Mouse (Mus musculus) forebrain, embryonic 16.5 days (tissue): Measurements from ENCODE around the gene Hmgcl. TPM values are rescaled to one million over a fixed set of nuclear protein-coding genes. Genes with fewer than 3 reads are reported as not detected.
"Not testable (repeated sequence)": the region's sequence is repeated elsewhere in the genome, so short reads cannot be mapped to it uniquely, and the experiment has no call there.

Experiments
- ATAC-seq: fragments of 200-750 bp; cut with Nextera tagmentation; 2 replicates; pipeline ENCODE4 v1.8.0; 2017; ENCODE audit warnings: mild to moderate bottlenecking, moderate library complexity
- H3K27ac ChIP-seq: fragments of 300-500 bp; sonication (generic); 2 replicates; pipeline ENCODE4 v1.5.1; 2014; ENCODE audit warnings: low read length, control low read depth
- H3K27me3 ChIP-seq: fragments of 300-500 bp; sonication (generic); replicated peaks from 2 replicates; pipeline ENCODE4 v1.6.1; 2014; ENCODE audit warnings: low read length; ENCODE audit not compliant: control insufficient read depth, insufficient read depth
- H3K36me3 ChIP-seq: fragments of 300-500 bp; sonication (generic); 2 replicates; pipeline ENCODE4 v1.6.1; 2014; ENCODE audit not compliant: control insufficient read depth, insufficient read depth
- H3K4me1 ChIP-seq: fragments of 300-500 bp; sonication (generic); replicated peaks from 2 replicates; pipeline ENCODE4 v1.6.1; 2014; ENCODE audit warnings: low read length; ENCODE audit not compliant: control insufficient read depth, insufficient read depth
- H3K4me2 ChIP-seq: fragments of 300-500 bp; sonication (generic); 2 replicates; pipeline ENCODE4 v1.6.1; 2014; ENCODE audit warnings: mild to moderate bottlenecking, low read length, control low read depth
- H3K4me3 ChIP-seq: fragments of 300-500 bp; sonication (generic); replicated peaks from 2 replicates; pipeline ENCODE4 v1.5.1; 2014; ENCODE audit warnings: mild to moderate bottlenecking, low read length, control low read depth
- H3K9ac ChIP-seq: fragments of 300-500 bp; sonication (generic); replicated peaks from 2 replicates; pipeline ENCODE4 v1.6.1; 2014; ENCODE audit warnings: low read depth, low read length, control low read depth
- H3K9me3 ChIP-seq: fragments of 300-500 bp; sonication (generic); 2 replicates; pipeline ENCODE4 v1.6.1; 2016; ENCODE audit warnings: low read length; ENCODE audit not compliant: control insufficient read depth
- WGBS: fragments of 180-500 bp; shearing (Covaris S2); extraction: QIAGEN DNeasy Blood & Tissue Kit; methylation state at CpG from one replicate; pipeline ENCODE4 v1.1.7; 2014; 5-methylcytosine and 5-hydroxymethylcytosine counted together
- polyA plus RNA-seq: library from polyadenylated mRNA; unstranded; fragments of >200 nt; fragmentation: Nextera tagmentation; extraction: Ambion mirVana; gene quantifications from 2 replicates; pipeline ENCODE4 v1.2.1, GENCODE M21; 2015

The Hmgcl gene
- polyA plus RNA-seq, 1 experiment from 2014 or later, result 67.9 TPM

- no peaks in the 10 kb centered on the region for H3K27me3 ChIP-seq
- no peaks in the 10 kb centered on the region for H3K9me3 ChIP-seq
- no peak overlapping the region for H3K4me3 ChIP-seq
- no peak for ATAC-seq
- no peak overlapping the region for H3K4me2 ChIP-seq
- H3K4me1 ChIP-seq, result peaks cover 17% of the 10 kb centered on the region
- H3K27ac ChIP-seq, result no peak overlapping the region
- H3K36me3 ChIP-seq, result peaks cover 33% of the 10 kb centered on the region
- 87% methylated on average over 11 of the region's 11 CpGs for WGBS
- no peak overlapping the region for H3K9ac ChIP-seq
These were observed 24.3 kb downstream of the Hmgcl start for GRCm38 (mm10) chr4:135970585-135970984.

- under 1% methylated on average over 35 of the region's 35 CpGs for WGBS
- peak overlapping the region; percentile 92 for H3K4me2 ChIP-seq
- H3K9me3 ChIP-seq, result no peaks in the 10 kb centered on the region
- H3K9ac ChIP-seq, result peak overlapping the region; percentile 94
- H3K27me3 ChIP-seq, result no peaks in the 10 kb centered on the region
- peaks cover 17% of the 10 kb centered on the region for H3K4me1 ChIP-seq
- peak overlapping the region; percentile 49 for H3K27ac ChIP-seq
- peak overlapping the region; percentile 96 for H3K4me3 ChIP-seq
- H3K36me3 ChIP-seq, result peaks cover 38% of the 10 kb centered on the region
- ATAC-seq, result peak; percentile 45
These were observed 25.7 kb downstream of the Hmgcl start for GRCm38 (mm10) chr4:135971805-135972555.

- Histone ChIP-seq H3K27ac (peak within 1 kb of the TSS; percentile 49), H3K9ac (peak within 1 kb of the TSS; percentile 94), H3K4me1 (peaks cover 17% of the 10 kb centered on the region), H3K4me3 (peak within 1 kb of the TSS; percentile 96), H3K4me2 (peak within 1 kb of the TSS; percentile 92), H3K9me3 (no peaks in the 10 kb centered on the region), H3K27me3 (no peaks in the 10 kb centered on the region), H3K36me3 (peaks cover 33% of the 10 kb centered on the region)
- peak; percentile 93 for ATAC-seq
- 1% methylated on average over 19 of the region's 19 CpGs for WGBS
These were observed 26.3 kb downstream of the Hmgcl start, which contains the start of gene Lypla2 for GRCm38 (mm10) chr4:135972556-135972906. TSS of gene Lypla2 (minus strand) at chr4:135972626.

GRCm38 (mm10) chr4:135972911-135973811, 26.9 kb downstream of the Hmgcl start:
- H3K36me3 ChIP-seq, result peaks cover 27% of the 10 kb centered on the region
- no peak for ATAC-seq
- H3K4me2 ChIP-seq, result peak overlapping the region; percentile 92
- H3K27me3 ChIP-seq, result no peaks in the 10 kb centered on the region
- no peak overlapping the region for H3K27ac ChIP-seq
- H3K4me1 ChIP-seq, result peaks cover 17% of the 10 kb centered on the region
- no peaks in the 10 kb centered on the region for H3K9me3 ChIP-seq
- peak overlapping the region; percentile 94 for H3K9ac ChIP-seq
- H3K4me3 ChIP-seq, result peak overlapping the region; percentile 96
- 75% methylated on average over 13 of the region's 13 CpGs for WGBS

- no peaks in the 10 kb centered on the region for H3K9me3 ChIP-seq
- peaks cover 12% of the 10 kb centered on the region for H3K4me1 ChIP-seq
- no peaks in the 10 kb centered on the region for H3K27me3 ChIP-seq
- H3K36me3 ChIP-seq, result peaks cover 13% of the 10 kb centered on the region
- no peak overlapping the region for H3K4me2 ChIP-seq
- H3K27ac ChIP-seq, result no peak overlapping the region
- ATAC-seq, result no peak
- no peak overlapping the region for H3K9ac ChIP-seq
- WGBS, result 95% methylated on average over 12 of the region's 12 CpGs
- no peak overlapping the region for H3K4me3 ChIP-seq
These were observed 29.9 kb downstream of the Hmgcl start for GRCm38 (mm10) chr4:135976146-135976545.

GRCm38 (mm10) chr4:135980223-135980622, 34.0 kb downstream of the Hmgcl start:
- H3K4me2 ChIP-seq, H3K27ac ChIP-seq, H3K9me3 ChIP-seq, ATAC-seq, H3K4me1 ChIP-seq, H3K4me3 ChIP-seq, H3K27me3 ChIP-seq, H3K9ac ChIP-seq: not testable (repeated sequence)
- H3K36me3 ChIP-seq, result peaks cover 15% of the 10 kb centered on the region
- WGBS, result 92% methylated on average over 5 of the region's 5 CpGs

GRCm38 (mm10) chr4:135981524-135982063, 35.3 kb downstream of the Hmgcl start:
- peak overlapping the region; percentile 10; the same call in 1 of the 2 replicates for H3K27ac ChIP-seq
- H3K9me3 ChIP-seq, result no peaks in the 10 kb centered on the region
- H3K4me3 ChIP-seq, result no peak overlapping the region
- H3K9ac ChIP-seq, result no peak overlapping the region
- H3K4me1 ChIP-seq, result peaks cover 11% of the 10 kb centered on the region
- no peak overlapping the region for H3K4me2 ChIP-seq
- 50% methylated on average over 7 of the region's 7 CpGs for WGBS
- no peak for ATAC-seq
- peaks cover 6% of the 10 kb centered on the region for H3K36me3 ChIP-seq
- no peaks in the 10 kb centered on the region for H3K27me3 ChIP-seq

- Histone ChIP-seq H3K9me3 (no peaks in the 10 kb centered on the region), H3K27me3 (no peaks in the 10 kb centered on the region), H3K4me2 (no peak overlapping the region), H3K36me3 (peaks cover 6% of the 10 kb centered on the region), H3K4me1 (peaks cover 16% of the 10 kb centered on the region), H3K4me3 (no peak overlapping the region), H3K9ac (no peak overlapping the region), H3K27ac (no peak overlapping the region)
- no peak for ATAC-seq
- WGBS, result 89% methylated on average over 5 of the region's 5 CpGs
These were observed 38.3 kb downstream of the Hmgcl start for GRCm38 (mm10) chr4:135984556-135984955.

- Histone ChIP-seq H3K9me3 (no peaks in the 10 kb centered on the region), H3K9ac (no peak overlapping the region), H3K4me1 (peaks cover 16% of the 10 kb centered on the region), H3K36me3 (peaks cover 6% of the 10 kb centered on the region), H3K4me3 (no peak overlapping the region), H3K27ac (no peak overlapping the region), H3K4me2 (no peak overlapping the region), H3K27me3 (no peaks in the 10 kb centered on the region)
- ATAC-seq, result no peak
- 94% methylated on average over 5 of the region's 5 CpGs for WGBS
These were observed 38.9 kb downstream of the Hmgcl start for GRCm38 (mm10) chr4:135985193-135985592.
